Mouse (Mus musculus) liver, embryonic 14.5 days (tissue): Measurements from ENCODE around the gene Jtb.

ENCODE experiments used
- CTCF ChIP-seq: IDR thresholded peaks from 2 replicates; pipeline ENCODE4 v1.5.1; 2016; ENCODE audit warnings: antibody characterized with exemption, low read depth, control low read depth
- EP300 ChIP-seq: IDR thresholded peaks from 2 replicates; pipeline ENCODE4 v1.6.1; 2016; ENCODE audit warnings: antibody characterized with exemption, low read depth

DNA sequence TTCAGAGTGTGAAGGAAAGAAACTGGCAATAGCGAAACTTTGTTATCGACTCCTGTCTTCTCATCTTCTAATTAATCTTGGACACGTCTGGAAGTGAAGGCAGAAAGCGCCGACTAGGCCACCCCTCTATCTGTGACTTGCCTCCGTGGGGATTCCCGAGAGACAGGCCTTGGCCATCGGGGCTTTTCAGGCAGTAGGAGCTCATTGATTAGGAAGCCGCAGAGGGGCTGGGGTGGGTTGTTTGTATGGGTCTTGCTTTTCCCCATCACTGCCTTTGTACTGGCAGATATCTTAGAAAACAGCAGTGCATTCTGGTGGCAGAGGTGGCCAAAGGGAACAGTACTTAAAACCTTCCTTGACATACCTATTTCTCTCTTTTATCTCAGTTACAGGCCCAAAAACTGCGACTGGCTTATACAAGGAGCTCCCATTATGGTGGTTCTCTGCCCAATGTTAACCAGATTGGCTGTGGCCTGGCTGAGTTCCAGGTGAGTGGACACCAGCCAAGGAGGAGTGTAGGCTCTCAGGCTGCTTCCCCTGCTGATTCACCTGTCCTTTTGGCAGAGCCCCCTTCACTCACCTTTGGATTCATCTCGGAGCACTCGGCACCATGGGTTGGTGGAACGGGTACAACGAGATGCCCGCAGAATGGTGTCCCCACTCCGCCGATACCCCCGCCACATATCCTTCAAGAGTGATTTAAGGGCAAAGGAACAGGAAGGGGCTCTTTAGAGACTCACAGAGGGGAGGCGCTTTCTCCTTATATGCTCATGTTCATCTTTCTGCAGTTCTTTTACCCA, 25.5 kb downstream of the Jtb start:
- TF ChIP-seq CTCF (no peak), EP300 (no peak)
